Mouse (Mus musculus) hindbrain, embryonic 14.5 days (tissue): ENCODE measurements at regions not wholly inside any gene's neighbourhood (a gene's known extent, or its start where the extent isn't known, plus 50 kb on each side); places are given as distances from the start of the nearest gene placed in this dataset.
A peak's percentile ranks its signal among the peaks of the same experiment; 100 is the strongest.

Experiments used
- ATAC-seq: fragments of 200-750 bp; cut with Nextera tagmentation; 2 replicates; pipeline ENCODE4 v1.8.0; 2017; ENCODE audit warnings: moderate number of reproducible peaks, mild to moderate bottlenecking, moderate TSS enrichment, moderate library complexity; ENCODE audit not compliant: low FRiP score
- DNase-seq: peaks from one replicate; pipeline ENCODE4 v3.0.0-alpha.2; 2015; ENCODE audit warnings: low spot score
- H3K27ac ChIP-seq: fragments of 300-500 bp; sonication (generic); 2 replicates; pipeline ENCODE4 v1.5.1; 2014; ENCODE audit warnings: mild to moderate bottlenecking, moderate library complexity
- H3K27me3 ChIP-seq: fragments of 300-500 bp; sonication (generic); 2 replicates; pipeline ENCODE4 v1.6.1; 2014; ENCODE audit warnings: mild to moderate bottlenecking, low read length, mixed read lengths; ENCODE audit not compliant: control insufficient read depth, insufficient read depth
- H3K36me3 ChIP-seq: fragments of 300-500 bp; sonication (generic); replicated peaks from 2 replicates; pipeline ENCODE4 v1.6.1; 2014; ENCODE audit not compliant: control insufficient read depth, insufficient read depth
- H3K4me1 ChIP-seq: fragments of 300-500 bp; sonication (generic); replicated peaks from 2 replicates; pipeline ENCODE4 v1.6.1; 2014; ENCODE audit warnings: antibody characterized with exemption, low read length, mixed read lengths; ENCODE audit not compliant: control insufficient read depth, insufficient read depth
- H3K4me2 ChIP-seq: fragments of 300-500 bp; sonication (generic); replicated peaks from 2 replicates; pipeline ENCODE4 v1.6.1; 2014; ENCODE audit warnings: mild to moderate bottlenecking, moderate library complexity
- H3K4me3 ChIP-seq: fragments of 300-500 bp; sonication (generic); replicated peaks from 2 replicates; pipeline ENCODE4 v1.5.1; 2014; ENCODE audit warnings: mild to moderate bottlenecking, low read length
- H3K9ac ChIP-seq: fragments of 300-500 bp; sonication (generic); 2 replicates; pipeline ENCODE4 v1.6.1; 2014
- H3K9me3 ChIP-seq: fragments of 300-500 bp; sonication (generic); 2 replicates; pipeline ENCODE4 v1.6.1; 2016; ENCODE audit warnings: low read length; ENCODE audit not compliant: control insufficient read depth
- WGBS: fragments of 180-500 bp; shearing (Covaris S2); extraction: QIAGEN DNeasy Blood & Tissue Kit; methylation state at CpG from one replicate; pipeline ENCODE4 v1.1.7; 2014; 5-methylcytosine and 5-hydroxymethylcytosine counted together

DNA sequence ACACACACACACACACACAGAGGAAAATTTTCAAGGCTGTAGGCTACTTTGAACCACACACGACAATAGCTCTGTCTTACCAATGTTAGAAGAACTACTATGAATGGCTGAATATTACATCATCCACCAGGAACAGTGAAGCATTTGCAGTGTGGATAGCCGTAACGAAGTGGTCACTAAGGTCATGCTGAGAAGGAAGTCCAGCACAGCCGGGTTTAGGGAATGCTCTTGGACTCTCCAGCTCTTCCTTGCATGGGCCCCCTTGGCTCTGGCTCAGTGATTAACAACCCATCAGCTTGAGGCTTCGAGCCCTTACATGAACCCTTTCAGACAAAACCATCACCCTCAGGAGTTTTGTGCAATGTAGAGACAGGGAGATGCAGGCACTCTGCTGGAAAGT, 245.3 kb downstream of the Adamts20 start:
- 46% methylated on average over 5 of the region's 5 CpGs for WGBS
- ATAC-seq: no peak

DNA sequence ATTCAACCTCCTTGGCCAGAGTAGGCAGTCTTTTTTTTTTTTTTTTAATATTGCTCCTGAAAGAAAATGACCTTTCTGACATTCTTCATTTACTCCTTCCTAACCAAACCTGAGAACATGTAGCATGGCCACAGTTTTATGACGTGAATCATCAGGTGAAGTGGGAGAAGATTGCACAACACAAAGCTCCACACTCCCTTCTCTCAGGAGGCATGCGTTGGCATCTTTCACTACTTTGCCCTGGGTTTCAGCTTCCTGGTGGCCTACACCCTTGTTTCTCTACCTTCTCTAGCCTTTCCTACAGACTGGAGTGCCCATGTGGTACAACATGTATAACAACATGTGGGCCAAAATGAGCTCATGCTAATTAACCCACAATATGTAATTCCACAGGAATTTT, 248.5 kb downstream of the Adamts20 start:
- no peak for ATAC-seq
- H3K9ac ChIP-seq: no peak overlapping the region
- 96% methylated on average over 2 of the region's 2 CpGs for WGBS

More for the DNA sequence above, 245.3 kb downstream of the Adamts20 start:
- Histone ChIP-seq H3K4me2 (no peak overlapping the region), H3K27ac (no peak overlapping the region), H3K9me3 (no peaks in the 10 kb centered on the region), H3K9ac (no peak overlapping the region), H3K4me3 (no peak overlapping the region), H3K27me3 (no peaks in the 10 kb centered on the region), H3K36me3 (no peaks in the 10 kb centered on the region), H3K4me1 (no peaks in the 10 kb centered on the region; the same call in none of the 2 replicates)
- DNase-seq: no peak

DNA sequence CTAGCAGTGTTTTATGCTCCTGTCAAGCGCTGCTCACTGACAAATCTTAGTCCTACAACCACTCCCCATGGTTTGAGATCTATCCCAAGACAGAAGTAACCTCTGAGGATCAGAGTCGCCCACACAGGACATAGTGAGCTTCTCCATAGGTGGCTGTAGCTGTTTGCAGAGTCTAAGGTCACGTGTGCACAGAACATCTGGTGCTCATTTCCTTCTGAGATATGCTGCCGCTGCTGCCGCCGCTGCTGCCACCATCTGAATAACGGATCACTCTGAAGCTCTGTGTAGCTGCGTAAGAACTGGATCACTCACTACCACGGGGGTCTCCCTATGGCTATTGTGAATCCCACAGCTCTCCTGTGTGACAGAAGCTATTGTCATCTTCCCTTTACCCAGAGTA, 250.8 kb downstream of the Adamts20 start:
- no peaks in the 10 kb centered on the region for H3K27me3 ChIP-seq
- no peak overlapping the region for H3K4me3 ChIP-seq
- WGBS: 43% methylated on average over 9 of the region's 9 CpGs
- DNase-seq (no peak), ATAC-seq (no peak)
- H3K9me3 ChIP-seq: peaks cover 5% of the 10 kb centered on the region; the same call in 1 of the 2 replicates
- no peak overlapping the region for H3K27ac ChIP-seq
- no peaks in the 10 kb centered on the region for H3K4me1 ChIP-seq
- H3K9ac ChIP-seq: no peak overlapping the region
- no peaks in the 10 kb centered on the region for H3K36me3 ChIP-seq
- no peak overlapping the region for H3K4me2 ChIP-seq

More for the DNA sequence above, 248.5 kb downstream of the Adamts20 start:
- Histone ChIP-seq H3K27me3 (no peaks in the 10 kb centered on the region), H3K4me3 (no peak overlapping the region), H3K4me2 (no peak overlapping the region), H3K4me1 (no peaks in the 10 kb centered on the region; the same call in 1 of the 2 replicates), H3K9me3 (no peaks in the 10 kb centered on the region), H3K36me3 (no peaks in the 10 kb centered on the region), H3K27ac (no peak overlapping the region)
- no peak for DNase-seq

DNA sequence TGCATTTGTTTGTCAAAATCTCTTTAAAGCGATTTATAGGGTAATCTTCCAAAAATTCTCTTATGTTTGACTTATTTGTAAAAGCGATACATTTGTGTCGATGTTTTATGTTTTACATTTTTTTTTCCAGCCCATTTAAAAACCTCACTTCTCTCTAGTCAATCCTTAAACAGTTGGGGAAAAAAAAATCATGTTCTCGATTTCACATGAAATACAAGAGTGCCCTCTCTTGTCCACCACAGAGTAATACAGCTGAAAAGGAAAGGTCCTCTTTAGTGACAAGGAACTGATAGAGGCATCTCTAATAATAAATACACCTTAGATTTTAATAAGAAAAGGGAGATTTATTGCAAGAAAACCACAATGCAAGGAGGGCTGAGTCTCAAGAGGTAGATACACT, 251.8 kb downstream of the Adamts20 start:
- Histone ChIP-seq H3K4me3 (no peak overlapping the region), H3K27me3 (no peaks in the 10 kb centered on the region), H3K4me2 (no peak overlapping the region), H3K36me3 (no peaks in the 10 kb centered on the region), H3K9me3 (peaks cover 5% of the 10 kb centered on the region; the same call in 1 of the 2 replicates), H3K27ac (no peak overlapping the region), H3K9ac (no peak overlapping the region), H3K4me1 (no peaks in the 10 kb centered on the region)
- 41% methylated on average over 4 of the region's 4 CpGs for WGBS
- ATAC-seq: no peak
- peak; percentile 80 for DNase-seq

DNA sequence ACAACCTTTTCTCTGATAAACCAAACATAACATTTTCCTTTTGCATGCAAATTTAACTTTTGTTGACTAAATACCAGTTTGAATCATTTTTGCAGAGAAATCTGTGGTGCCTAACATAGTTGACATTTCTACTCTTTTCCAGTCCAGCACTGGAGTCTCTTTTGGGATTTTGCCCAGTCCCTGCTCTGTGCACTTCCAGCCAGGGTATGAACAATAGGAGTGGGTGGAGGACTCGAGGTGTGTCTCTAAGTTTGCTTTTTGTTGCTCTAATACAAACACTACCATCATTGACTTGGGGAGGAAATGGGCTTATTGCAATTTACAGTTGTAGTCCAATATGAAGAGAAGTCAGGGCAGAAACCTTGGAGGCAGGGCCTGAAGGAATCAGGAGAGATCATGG, 256.7 kb downstream of the Adamts20 start:
- Histone ChIP-seq H3K27ac (no peak overlapping the region), H3K9me3 (peaks cover 5% of the 10 kb centered on the region; the same call in 1 of the 2 replicates), H3K4me1 (no peaks in the 10 kb centered on the region), H3K4me2 (no peak overlapping the region), H3K27me3 (no peaks in the 10 kb centered on the region), H3K9ac (no peak overlapping the region), H3K4me3 (no peak overlapping the region), H3K36me3 (no peaks in the 10 kb centered on the region)
- ATAC-seq (no peak), DNase-seq (no peak)
- WGBS: 60% methylated on average over 1 of the region's 1 CpGs

DNA sequence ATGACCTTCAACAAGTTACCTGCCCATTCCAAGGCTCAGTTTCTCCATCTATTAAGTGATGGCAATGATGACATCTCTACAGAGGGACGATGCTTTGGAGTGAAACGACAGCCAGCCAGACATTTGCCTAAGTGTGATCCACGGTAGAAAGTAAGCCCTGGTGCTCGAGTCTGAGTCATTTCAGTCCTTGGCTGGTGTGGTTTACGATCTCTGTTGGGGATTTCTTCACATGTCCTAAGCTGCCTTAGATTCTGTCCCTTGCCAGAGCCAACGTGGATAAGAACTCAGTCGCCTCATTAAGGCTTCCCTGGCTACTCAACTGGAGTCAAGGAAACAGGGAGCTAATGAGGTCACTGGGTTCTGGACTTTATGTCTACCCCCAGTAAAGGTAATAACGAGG, 258.8 kb downstream of the Adamts20 start:
- Histone ChIP-seq H3K27me3 (no peaks in the 10 kb centered on the region), H3K4me2 (no peak overlapping the region), H3K9me3 (peaks cover 3% of the 10 kb centered on the region; the same call in 1 of the 2 replicates), H3K9ac (no peak overlapping the region), H3K4me3 (no peak overlapping the region), H3K4me1 (no peaks in the 10 kb centered on the region), H3K36me3 (no peaks in the 10 kb centered on the region), H3K27ac (no peak overlapping the region)
- no peak for DNase-seq
- no peak for ATAC-seq
- WGBS: 85% methylated on average over 8 of the region's 8 CpGs

DNA sequence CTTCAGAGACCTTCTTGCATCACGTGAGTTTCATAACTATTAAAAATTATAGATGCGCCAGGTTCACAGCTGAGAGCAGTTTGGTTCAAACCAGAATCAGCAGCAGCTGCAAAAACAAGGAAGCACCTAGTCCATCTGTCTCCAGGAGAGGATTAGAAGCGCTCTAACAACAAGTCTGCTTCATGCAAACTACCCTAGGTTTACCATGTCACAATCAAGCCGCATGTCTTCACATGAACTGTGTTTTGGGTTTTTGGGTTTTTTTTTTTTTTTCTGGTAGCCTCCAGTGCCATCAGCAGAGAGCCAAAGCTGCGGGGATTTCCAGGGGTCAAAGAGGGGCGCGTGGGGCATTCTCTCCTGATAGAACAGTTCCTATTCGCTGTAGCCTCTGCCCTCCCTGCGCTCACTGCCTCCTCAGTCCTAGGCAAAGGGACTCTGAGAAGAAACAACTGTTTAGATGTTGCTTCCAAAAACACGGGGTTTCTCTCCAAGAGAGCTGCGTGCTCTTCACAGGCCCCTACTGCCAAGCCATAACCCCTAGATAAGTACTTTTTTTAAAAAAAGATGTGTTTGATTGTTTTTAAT, 259.8 kb downstream of the Adamts20 start:
- no peak overlapping the region for H3K4me2 ChIP-seq
- H3K36me3 ChIP-seq: no peaks in the 10 kb centered on the region
- H3K4me3 ChIP-seq: no peak overlapping the region
- H3K27ac ChIP-seq: no peak overlapping the region
- no peak for DNase-seq
- WGBS: 74% methylated on average over 11 of the region's 11 CpGs
- no peaks in the 10 kb centered on the region for H3K27me3 ChIP-seq
- H3K9me3 ChIP-seq: no peaks in the 10 kb centered on the region
- H3K9ac ChIP-seq: no peak overlapping the region
- ATAC-seq: no peak
- no peaks in the 10 kb centered on the region for H3K4me1 ChIP-seq

DNA sequence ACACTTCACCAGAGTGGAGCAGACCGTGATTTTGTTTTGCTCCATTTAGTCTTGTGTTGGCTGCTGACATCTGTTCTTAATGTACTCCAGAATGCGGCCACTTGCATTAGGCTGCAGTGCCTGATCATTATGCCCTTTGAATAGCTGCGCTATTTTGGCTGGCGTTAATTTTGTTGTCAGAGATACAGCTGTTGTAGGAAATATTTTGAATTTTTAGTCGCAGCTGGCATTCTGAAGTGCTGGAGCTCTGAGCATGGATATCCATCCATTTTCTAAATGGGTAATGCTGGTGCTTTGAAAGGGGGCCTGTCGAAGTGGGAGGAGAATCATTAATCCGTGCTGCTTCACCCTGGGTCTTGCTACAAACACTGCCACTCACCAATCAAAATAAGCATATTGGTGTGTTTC, 275.1 kb downstream of the Adamts20 start:
- H3K27ac ChIP-seq: no peak overlapping the region
- no peak overlapping the region for H3K4me2 ChIP-seq
- WGBS: 45% methylated on average over 7 of the region's 7 CpGs
- H3K4me3 ChIP-seq: no peak overlapping the region
- no peak for ATAC-seq
- no peaks in the 10 kb centered on the region for H3K36me3 ChIP-seq
- DNase-seq: peak; percentile 35
- no peaks in the 10 kb centered on the region for H3K9me3 ChIP-seq
- H3K9ac ChIP-seq: no peak overlapping the region
- H3K27me3 ChIP-seq: no peaks in the 10 kb centered on the region
- peaks cover 5% of the 10 kb centered on the region; the same call in 1 of the 2 replicates for H3K4me1 ChIP-seq

DNA sequence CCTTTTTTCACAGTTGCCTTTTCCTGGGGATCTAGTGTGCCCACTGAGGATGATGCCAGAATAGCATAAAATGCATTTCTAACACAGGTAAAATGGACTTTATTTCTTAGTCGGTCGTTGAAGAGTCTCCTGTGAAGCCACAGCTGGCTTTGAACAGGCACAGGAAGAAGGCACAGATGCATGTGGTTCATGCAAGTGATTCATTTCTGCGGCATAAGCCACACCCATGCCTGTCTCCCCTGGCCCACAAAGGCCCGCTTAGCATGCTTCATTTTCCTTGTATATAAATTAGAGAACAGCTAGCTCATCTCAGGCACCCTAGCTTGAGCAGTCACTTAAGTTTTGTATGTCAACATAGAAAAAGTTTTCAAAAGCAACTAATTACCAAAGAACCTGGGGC, 277.6 kb downstream of the Adamts20 start:
- no peak overlapping the region for H3K27ac ChIP-seq
- H3K9me3 ChIP-seq: no peaks in the 10 kb centered on the region
- no peaks in the 10 kb centered on the region for H3K36me3 ChIP-seq
- peaks cover 5% of the 10 kb centered on the region; the same call in 1 of the 2 replicates for H3K4me1 ChIP-seq
- H3K4me3 ChIP-seq: no peak overlapping the region
- no peak overlapping the region for H3K4me2 ChIP-seq
- ATAC-seq (no peak), DNase-seq (no peak)
- 80% methylated on average over 4 of the region's 4 CpGs for WGBS
- no peak overlapping the region for H3K9ac ChIP-seq
- no peaks in the 10 kb centered on the region for H3K27me3 ChIP-seq
